Mouse (Mus musculus) liver, embryonic 14.5 days (tissue): ENCODE results near the gene Ildr2. TPM values are rescaled to one million over a fixed set of nuclear protein-coding genes. Genes with fewer than 3 reads are reported as not detected.

Source experiments
- ATAC-seq: fragments of 200-750 bp; cut with Nextera tagmentation; 2 replicates; pipeline ENCODE4 v1.8.0; 2017; ENCODE audit warnings: moderate number of reproducible peaks, mild to moderate bottlenecking, moderate library complexity; ENCODE audit not compliant: insufficient read depth
- DNase-seq, 3 experiments: peaks; one replicate each; pipeline ENCODE4 v3.0.0-alpha.2; 2012 to 2013; ENCODE audit warnings: low read depth in 3 of 3, low spot score in 3 of 3
- H3K27ac ChIP-seq: fragments of 300-500 bp; sonication (generic); 2 replicates; pipeline ENCODE4 v1.5.1; 2014; ENCODE audit warnings: moderate library complexity, mild to moderate bottlenecking, control low read depth, inconsistent platforms
- H3K27me3 ChIP-seq: fragments of 300-500 bp; sonication (generic); 2 replicates; pipeline ENCODE4 v1.6.1; 2014; ENCODE audit warnings: mild to moderate bottlenecking, low read length, moderate library complexity; ENCODE audit not compliant: control insufficient read depth, insufficient read depth
- H3K36me3 ChIP-seq: fragments of 300-500 bp; sonication (generic); replicated peaks from 2 replicates; pipeline ENCODE4 v1.6.1; 2014; ENCODE audit warnings: low read depth; ENCODE audit not compliant: control insufficient read depth, insufficient read depth
- H3K4me1 ChIP-seq, 2 experiments: fragments of 200-500 bp in 1 of 2; fragments of 300-500 bp in 1 of 2; sonication (generic) in 1 of 2; replicated peaks; 2 replicates each; pipeline ENCODE4 v1.6.1; 2012 to 2014; ENCODE audit warnings: antibody characterized with exemption in 1 of 2, inconsistent platforms in 1 of 2, low read length in 1 of 2; ENCODE audit not compliant: control insufficient read depth in 2 of 2, insufficient read depth in 2 of 2
- H3K4me2 ChIP-seq: fragments of 300-500 bp; sonication (generic); 2 replicates; pipeline ENCODE4 v1.6.1; 2014; ENCODE audit warnings: low read depth, mild to moderate bottlenecking, control low read depth, moderate library complexity
- H3K4me3 ChIP-seq, 2 experiments: fragments of 200-500 bp in 1 of 2; fragments of 300-500 bp in 1 of 2; sonication (generic) in 1 of 2; 2 replicates each; pipeline ENCODE4 v1.5.1; 2012 to 2014; ENCODE audit warnings: low read depth in 2 of 2, low read length in 2 of 2, mild to moderate bottlenecking in 2 of 2, control low read depth in 1 of 2, inconsistent platforms in 1 of 2, moderate library complexity in 1 of 2; ENCODE audit not compliant: insufficient read depth in 1 of 2
- H3K9ac ChIP-seq: fragments of 300-500 bp; sonication (generic); replicated peaks from 2 replicates; pipeline ENCODE4 v1.6.1; 2014; ENCODE audit warnings: mild to moderate bottlenecking, control low read depth, moderate library complexity
- H3K9me3 ChIP-seq: fragments of 300-500 bp; sonication (generic); 2 replicates; pipeline ENCODE4 v1.6.1; 2016; ENCODE audit warnings: low read length, mixed read lengths; ENCODE audit not compliant: control insufficient read depth
- CTCF ChIP-seq: IDR thresholded peaks from 2 replicates; pipeline ENCODE4 v1.5.1; 2016; ENCODE audit warnings: antibody characterized with exemption, low read depth, control low read depth
- EP300 ChIP-seq: IDR thresholded peaks from 2 replicates; pipeline ENCODE4 v1.6.1; 2016; ENCODE audit warnings: antibody characterized with exemption, low read depth
- WGBS: fragments of 180-500 bp; shearing (Covaris S2); extraction: QIAGEN DNeasy Blood & Tissue Kit; methylation state at CpG from one replicate; pipeline ENCODE4 v1.1.7; 2014; ENCODE audit not compliant: insufficient replicate concordance; 5-methylcytosine and 5-hydroxymethylcytosine counted together
- polyA plus RNA-seq, 2 experiments: library from polyadenylated mRNA; depleted of rRNA in 1 of 2; stranded (reverse) in 1 of 2; unstranded in 1 of 2; fragments of >200 nt; fragmentation: Nextera tagmentation in 1 of 2; extraction: Ambion mirVana in 1 of 2; gene quantifications; 2 replicates each; pipeline versions ENCODE4 v1.2.1 to v1.2.3; 2012 to 2014

The Ildr2 gene
- polyA plus RNA-seq, 2 experiments = 0.03 TPM; not detected in 1

DNA sequence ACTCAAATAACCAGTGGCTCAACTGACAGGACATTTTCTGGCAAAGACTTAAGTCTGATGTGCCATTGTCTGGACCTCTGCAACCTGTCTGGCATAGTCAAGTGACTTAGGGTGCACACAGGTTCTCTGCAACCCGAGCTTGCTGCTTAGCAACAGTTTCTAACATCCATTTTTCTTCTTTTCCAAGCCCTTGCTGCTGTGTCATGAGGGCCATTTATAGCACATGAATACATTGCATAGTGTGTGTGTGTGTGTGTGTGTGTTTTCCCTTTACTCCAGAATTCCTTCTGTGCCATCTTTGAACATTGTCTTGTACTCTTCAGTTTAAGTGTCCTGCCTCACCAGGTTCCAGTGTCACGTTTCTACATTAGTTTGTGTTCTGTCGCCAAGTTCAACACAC lies 72.5 kb downstream of the Ildr2 start:
- 59% methylated on average over 3 of the region's 3 CpGs for WGBS
- H3K36me3 ChIP-seq = no peaks in the 10 kb centered on the region
- H3K27me3 ChIP-seq = no peaks in the 10 kb centered on the region
- DNase-seq (no peak), ATAC-seq (no peak)
- no peaks in the 10 kb centered on the region for H3K4me1 ChIP-seq
- no peak overlapping the region for H3K27ac ChIP-seq
- H3K4me3 ChIP-seq = no peak overlapping the region
- no peak overlapping the region for H3K4me2 ChIP-seq
- TF ChIP-seq EP300 = no peak
- TF ChIP-seq CTCF = no peak
- H3K9me3 ChIP-seq = no peaks in the 10 kb centered on the region
- H3K9ac ChIP-seq = no peak overlapping the region

GRCm38 (mm10) chr1:166330752-166331151 lies 76.8 kb downstream of the Ildr2 start:
- Histone ChIP-seq H3K9me3 (no peaks in the 10 kb centered on the region), H3K27ac (no peak overlapping the region), H3K4me3 (no peak overlapping the region), H3K27me3 (no peaks in the 10 kb centered on the region), H3K9ac (no peak overlapping the region), H3K4me2 (no peak overlapping the region), H3K36me3 (no peaks in the 10 kb centered on the region), H3K4me1 (no peaks in the 10 kb centered on the region)
- ATAC-seq = no peak
- WGBS = 56% methylated on average over 3 of the region's 3 CpGs
- no peak for DNase-seq
- TF ChIP-seq EP300 (no peak), CTCF (no peak)

- 53% methylated on average over 6 of the region's 6 CpGs for WGBS
- DNase-seq = no peak
Measured at GRCm38 (mm10) chr1:166339110-166339509, 85.2 kb downstream of the Ildr2 start.

DNA sequence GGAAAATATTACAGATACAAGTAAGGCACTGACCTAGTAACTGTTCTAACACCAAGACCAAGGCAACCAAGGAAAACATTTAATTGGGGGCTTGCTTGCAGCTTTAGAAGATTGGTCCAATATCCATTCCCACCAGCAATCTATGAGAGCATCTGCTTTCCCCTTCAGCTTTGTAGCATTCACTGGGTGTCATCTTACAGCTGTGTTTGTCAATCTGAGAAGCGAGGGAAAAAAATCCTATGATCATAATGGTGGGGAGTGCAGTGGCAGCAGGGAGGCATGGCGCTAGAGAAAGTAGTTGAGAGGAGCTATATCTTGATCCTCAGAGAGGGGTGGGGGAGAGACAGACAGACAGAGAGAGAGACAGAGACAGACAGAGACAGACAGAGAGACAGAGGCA lies 88.1 kb downstream of the Ildr2 start:
- Histone ChIP-seq H3K9ac (no peak overlapping the region), H3K27me3 (no peaks in the 10 kb centered on the region), H3K4me3 (no peak overlapping the region), H3K27ac (no peak overlapping the region), H3K4me2 (no peak overlapping the region), H3K9me3 (no peaks in the 10 kb centered on the region), H3K36me3 (no peaks in the 10 kb centered on the region), H3K4me1 (no peaks in the 10 kb centered on the region)
- WGBS = 55% methylated on average over 2 of the region's 2 CpGs
- TF ChIP-seq EP300 = no peak
- DNase-seq (no peak), ATAC-seq (no peak)

More at GRCm38 (mm10) chr1:166339110-166339509, 85.2 kb downstream of the Ildr2 start:
- no peak overlapping the region for H3K4me2 ChIP-seq
- no peak for TF ChIP-seq EP300
- no peak for TF ChIP-seq CTCF
- H3K9ac ChIP-seq = no peak overlapping the region
- ATAC-seq = no peak
- H3K36me3 ChIP-seq = no peaks in the 10 kb centered on the region
- no peaks in the 10 kb centered on the region for H3K4me1 ChIP-seq
- H3K4me3 ChIP-seq = no peak overlapping the region
- H3K9me3 ChIP-seq = no peaks in the 10 kb centered on the region
- no peaks in the 10 kb centered on the region for H3K27me3 ChIP-seq
- no peak overlapping the region for H3K27ac ChIP-seq

DNA sequence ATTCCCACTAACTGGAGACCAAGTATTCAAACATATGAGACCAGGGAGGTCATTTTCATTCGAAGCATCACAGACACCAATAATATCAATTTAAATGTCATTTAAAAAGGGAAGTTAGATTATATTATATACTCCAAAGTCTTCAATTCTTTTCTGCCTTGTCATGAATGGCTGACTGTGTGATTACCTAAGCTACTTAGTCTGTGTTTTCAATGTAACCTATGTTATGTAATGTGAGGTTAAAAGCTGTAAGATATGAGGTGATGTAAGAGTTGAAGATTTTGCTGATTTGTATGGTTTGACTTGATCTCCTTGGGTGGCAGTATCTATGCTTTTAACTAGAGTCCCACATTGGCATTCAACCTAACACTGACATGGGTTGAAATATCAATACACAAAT lies 88.6 kb downstream of the Ildr2 start:
- no peaks in the 10 kb centered on the region for H3K4me1 ChIP-seq
- no peak for TF ChIP-seq CTCF
- TF ChIP-seq EP300 = no peak
- H3K9me3 ChIP-seq = no peaks in the 10 kb centered on the region
- DNase-seq (no peak), ATAC-seq (no peak)
- no peak overlapping the region for H3K27ac ChIP-seq
- no peaks in the 10 kb centered on the region for H3K27me3 ChIP-seq
- 49% methylated on average over 1 of the region's 1 CpGs for WGBS
- no peak overlapping the region for H3K4me3 ChIP-seq
- H3K4me2 ChIP-seq = no peak overlapping the region
- H3K36me3 ChIP-seq = no peaks in the 10 kb centered on the region
- H3K9ac ChIP-seq = no peak overlapping the region
